Mouse (Mus musculus): ENCODE results near the gene Nipbl.

DNA sequence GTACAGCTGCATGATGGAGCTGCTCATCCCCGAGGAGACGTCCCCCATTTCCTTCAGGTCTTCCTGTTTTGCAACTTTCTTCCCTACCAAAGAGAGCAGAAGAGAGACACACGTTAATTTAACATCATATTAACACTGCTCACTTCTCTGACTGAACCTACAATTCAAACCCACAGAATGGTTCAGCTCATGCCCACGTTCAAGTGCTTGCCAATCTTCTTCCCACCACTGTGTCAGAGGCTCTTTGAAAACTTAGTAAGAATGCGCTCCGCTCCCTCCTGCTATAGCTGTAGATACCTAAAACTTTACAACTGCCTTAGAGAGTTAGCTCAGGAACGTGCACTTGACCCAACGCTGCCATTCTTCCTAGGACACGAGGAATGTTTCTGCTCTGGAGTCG, 141.3 kb downstream of the Nipbl start:
- TF ChIP-seq POLR2A (IDR thresholded peaks at IDR 0.05; ENCODE audit: control insufficient read depth, extremely low read depth, insufficient read depth, low read length, poor library complexity) (no peak), CTCF (IDR thresholded peaks at IDR 0.05; ENCODE audit: borderline replicate concordance, control insufficient read depth, extremely low read depth, insufficient read depth, low read length, poor library complexity) (no peak)
